Mouse (Mus musculus): ENCODE data around the gene Cyp2d22. TPM values are rescaled to one million over a fixed set of nuclear protein-coding genes. Genes with fewer than 3 reads are reported as not detected.
"Not testable (repeated sequence)": the region's sequence is repeated elsewhere in the genome, so short reads cannot be mapped to it uniquely, and the experiment has no call there.

Cyp2d22 gene
- polyA plus RNA-seq, 1 experiment: 9.9 TPM

DNA sequence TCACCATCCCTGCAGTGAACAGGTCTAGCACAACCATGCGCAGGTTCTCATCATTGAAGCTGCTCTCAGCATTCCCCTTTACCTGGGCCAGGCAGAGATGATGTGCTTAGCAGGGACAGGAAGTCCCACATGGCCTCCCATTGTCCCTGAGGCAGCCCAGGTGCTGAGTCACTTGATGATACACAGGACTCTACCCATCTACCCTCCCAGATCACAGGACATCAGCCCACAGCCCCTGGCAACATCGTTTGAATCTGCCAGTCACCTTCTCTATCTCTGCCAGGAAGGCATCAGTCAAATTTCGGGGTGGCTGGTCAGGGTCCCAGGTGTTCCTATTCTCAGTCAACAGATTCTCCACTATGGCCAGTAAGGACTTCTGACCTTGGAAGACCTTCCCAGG, 24.1 kb upstream of the Cyp2d22 start:
- no peak for TF ChIP-seq POLR2A (IDR thresholded peaks at IDR 0.05; ENCODE audit: control insufficient read depth, low read depth, low read length)
- TF ChIP-seq CTCF (IDR thresholded peaks at IDR 0.05; ENCODE audit: control insufficient read depth, insufficient read depth, insufficient replicate concordance, low read depth, low read length): no peak
- H3K27ac ChIP-seq (ENCODE audit: control insufficient read depth, insufficient read depth, low read depth, low read length): no peak overlapping the region
- no peak overlapping the region for H3K4me3 ChIP-seq (ENCODE audit: control insufficient read depth, low read depth, low read length)
- no peaks in the 10 kb centered on the region for H3K27me3 ChIP-seq (ENCODE audit: control insufficient read depth, insufficient read depth, low read length)
- H3K4me1 ChIP-seq (ENCODE audit: control insufficient read depth, insufficient read depth, low read length): no peaks in the 10 kb centered on the region
- no peaks in the 10 kb centered on the region for H3K36me3 ChIP-seq (ENCODE audit: control insufficient read depth, insufficient read depth, low read length)

DNA sequence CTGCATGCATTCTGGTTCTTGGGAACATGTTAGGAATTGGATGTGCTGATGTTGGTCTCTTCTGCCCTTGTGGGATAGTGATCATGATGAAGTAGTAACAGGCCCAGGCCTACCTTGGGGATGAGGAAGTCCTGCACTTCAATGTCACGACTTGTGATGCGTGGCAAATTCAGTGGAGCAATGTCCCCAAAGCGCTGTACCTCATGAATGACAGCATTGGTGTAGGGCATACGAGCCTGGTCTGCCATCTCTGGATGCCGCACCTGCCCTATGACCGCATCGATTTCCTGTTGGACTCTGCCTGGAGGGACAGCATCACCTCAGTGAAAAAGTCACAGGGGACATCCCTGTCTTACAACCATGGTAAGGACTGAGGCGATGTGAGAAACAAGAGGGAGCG, 23.5 kb upstream of the Cyp2d22 start:
- Histone ChIP-seq H3K4me3 (ENCODE audit: control insufficient read depth, low read depth, low read length) (no peak overlapping the region), H3K36me3 (ENCODE audit: control insufficient read depth, insufficient read depth, low read length) (no peaks in the 10 kb centered on the region), H3K4me1 (ENCODE audit: control insufficient read depth, insufficient read depth, low read length) (no peaks in the 10 kb centered on the region), H3K27ac (ENCODE audit: control insufficient read depth, insufficient read depth, low read depth, low read length) (no peak overlapping the region), H3K27me3 (ENCODE audit: control insufficient read depth, insufficient read depth, low read length) (no peaks in the 10 kb centered on the region)
- no peak for TF ChIP-seq CTCF (IDR thresholded peaks at IDR 0.05; ENCODE audit: control insufficient read depth, insufficient read depth, insufficient replicate concordance, low read depth, low read length)
- TF ChIP-seq POLR2A (IDR thresholded peaks at IDR 0.05; ENCODE audit: control insufficient read depth, low read depth, low read length): no peak

DNA sequence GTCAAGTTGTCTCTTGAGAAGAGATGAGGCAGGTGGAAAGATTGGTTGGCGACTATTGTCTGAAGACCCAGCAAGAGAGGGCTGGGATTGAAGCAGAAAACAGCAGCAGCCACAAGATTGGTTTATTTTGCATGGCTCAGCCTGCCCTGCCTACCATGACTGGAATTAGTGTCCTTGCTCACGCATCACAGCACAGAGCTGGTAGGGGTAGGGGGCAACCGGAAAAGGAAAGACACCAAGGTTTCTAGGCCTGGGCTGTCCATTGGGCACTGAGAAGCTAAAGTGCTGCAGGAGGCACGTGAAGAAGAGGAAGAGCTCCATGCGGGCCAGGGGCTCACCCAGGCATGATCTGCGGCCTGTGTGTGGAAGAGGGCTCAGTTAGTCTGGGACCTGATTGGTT, 22.7 kb upstream of the Cyp2d22 start:
- no peak overlapping the region for H3K27ac ChIP-seq (ENCODE audit: control insufficient read depth, insufficient read depth, low read depth, low read length)
- no peak for TF ChIP-seq CTCF (IDR thresholded peaks at IDR 0.05; ENCODE audit: control insufficient read depth, insufficient read depth, insufficient replicate concordance, low read depth, low read length)
- no peak for TF ChIP-seq POLR2A (IDR thresholded peaks at IDR 0.05; ENCODE audit: control insufficient read depth, low read depth, low read length)
- no peak overlapping the region for H3K4me3 ChIP-seq (ENCODE audit: control insufficient read depth, low read depth, low read length)
- no peaks in the 10 kb centered on the region for H3K4me1 ChIP-seq (ENCODE audit: control insufficient read depth, insufficient read depth, low read length)
- H3K27me3 ChIP-seq (ENCODE audit: control insufficient read depth, insufficient read depth, low read length): no peaks in the 10 kb centered on the region
- no peaks in the 10 kb centered on the region for H3K36me3 ChIP-seq (ENCODE audit: control insufficient read depth, insufficient read depth, low read length)

DNA sequence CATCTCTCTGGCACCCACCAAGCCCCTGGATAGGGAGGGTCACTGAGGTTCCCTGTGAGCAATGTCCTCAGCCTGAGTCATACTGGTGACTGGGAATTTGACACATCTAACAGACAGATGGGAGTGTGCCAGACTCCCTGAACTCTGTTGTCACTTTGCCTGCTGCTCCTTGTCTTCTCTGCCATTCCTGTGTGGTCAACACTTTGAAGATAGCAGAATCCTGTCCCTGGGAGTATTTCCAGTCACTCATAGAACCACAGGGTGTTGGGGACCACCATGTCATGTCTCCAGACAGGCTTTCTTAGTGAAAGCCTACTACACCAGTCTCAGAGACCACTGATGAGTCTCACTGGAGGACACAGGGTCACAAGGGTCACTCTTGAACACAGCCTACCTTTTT, 22.0 kb upstream of the Cyp2d22 start:
- Histone ChIP-seq H3K27me3 (ENCODE audit: control insufficient read depth, insufficient read depth, low read length) (no peaks in the 10 kb centered on the region), H3K36me3 (ENCODE audit: control insufficient read depth, insufficient read depth, low read length) (no peaks in the 10 kb centered on the region), H3K4me3 (ENCODE audit: control insufficient read depth, low read depth, low read length) (no peak overlapping the region), H3K4me1 (ENCODE audit: control insufficient read depth, insufficient read depth, low read length) (no peaks in the 10 kb centered on the region), H3K27ac (ENCODE audit: control insufficient read depth, insufficient read depth, low read depth, low read length) (no peak overlapping the region)
- TF ChIP-seq POLR2A (IDR thresholded peaks at IDR 0.05; ENCODE audit: control insufficient read depth, low read depth, low read length) (no peak), CTCF (IDR thresholded peaks at IDR 0.05; ENCODE audit: control insufficient read depth, insufficient read depth, insufficient replicate concordance, low read depth, low read length) (no peak)

DNA sequence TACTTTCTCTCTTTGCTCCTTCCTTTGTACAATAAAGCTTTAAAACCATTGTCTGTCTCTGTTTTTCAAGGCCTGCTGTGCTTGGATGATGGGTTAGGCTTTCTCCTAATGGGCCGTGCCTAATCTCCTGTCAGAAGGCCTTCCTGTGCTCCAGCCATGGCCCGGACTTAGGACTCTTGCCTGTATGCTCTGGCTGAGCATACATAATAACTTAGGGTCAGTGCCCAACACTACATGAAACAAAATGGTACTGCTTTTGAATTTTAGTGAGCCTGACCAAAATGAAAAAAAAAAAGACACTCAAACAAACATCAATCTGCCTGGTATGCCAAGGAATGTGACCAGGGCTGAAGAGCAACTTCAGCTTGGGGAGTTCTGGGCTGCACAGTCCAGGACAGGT, 21.5 kb upstream of the Cyp2d22 start:
- no peak overlapping the region for H3K27ac ChIP-seq (ENCODE audit: control insufficient read depth, insufficient read depth, low read depth, low read length)
- no peak overlapping the region for H3K4me3 ChIP-seq (ENCODE audit: control insufficient read depth, low read depth, low read length)
- no peaks in the 10 kb centered on the region for H3K27me3 ChIP-seq (ENCODE audit: control insufficient read depth, insufficient read depth, low read length)
- H3K4me1 ChIP-seq (ENCODE audit: control insufficient read depth, insufficient read depth, low read length): no peaks in the 10 kb centered on the region
- H3K36me3 ChIP-seq (ENCODE audit: control insufficient read depth, insufficient read depth, low read length): no peaks in the 10 kb centered on the region
- TF ChIP-seq CTCF (IDR thresholded peaks at IDR 0.05; ENCODE audit: control insufficient read depth, insufficient read depth, insufficient replicate concordance, low read depth, low read length): no peak

DNA sequence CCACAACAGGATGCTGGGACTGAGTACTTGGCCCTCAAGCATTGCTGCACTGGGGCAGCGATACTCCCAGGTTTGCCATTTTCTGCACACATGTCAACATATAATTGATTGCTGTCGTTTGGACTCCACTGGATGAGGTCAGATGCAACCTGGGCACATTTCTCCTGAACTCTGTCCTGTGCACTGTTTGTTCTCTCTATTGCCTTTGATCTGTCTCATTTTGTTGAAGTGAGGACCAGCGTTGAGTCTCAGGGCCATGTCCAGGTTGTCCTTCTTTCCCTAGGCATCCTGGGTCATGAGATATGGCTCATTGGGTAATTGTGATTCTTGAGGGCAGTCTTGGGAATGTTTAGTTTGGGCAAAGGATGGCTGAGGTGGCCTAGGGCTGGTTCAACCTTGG, 15.9 kb upstream of the Cyp2d22 start:
- H3K27me3 ChIP-seq (ENCODE audit: control insufficient read depth, insufficient read depth, low read length); H3K36me3 ChIP-seq (ENCODE audit: control insufficient read depth, insufficient read depth, low read length); H3K4me1 ChIP-seq (ENCODE audit: control insufficient read depth, insufficient read depth, low read length); H3K4me3 ChIP-seq (ENCODE audit: control insufficient read depth, low read depth, low read length); H3K27ac ChIP-seq (ENCODE audit: control insufficient read depth, insufficient read depth, low read depth, low read length): not testable (repeated sequence)

DNA sequence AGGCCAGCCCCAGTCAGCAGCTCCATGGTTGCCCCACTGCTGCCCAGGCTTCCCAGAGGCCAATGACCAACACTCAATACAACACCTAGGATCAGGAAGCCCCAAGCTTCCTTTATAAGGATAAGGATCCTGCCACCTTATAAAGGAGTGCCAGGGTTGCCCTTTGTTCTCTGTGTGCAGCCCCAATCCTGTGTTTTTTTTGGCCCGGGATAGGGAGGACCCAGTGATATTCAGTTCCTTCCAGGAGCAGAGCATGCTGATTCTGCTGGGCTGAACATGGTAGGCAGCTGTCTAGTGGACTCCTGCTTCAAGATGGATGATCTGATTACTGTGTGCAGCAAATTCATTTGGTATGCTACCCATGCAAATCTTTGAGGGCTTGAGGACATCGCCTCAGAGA, 13.9 kb upstream of the Cyp2d22 start, which contains the start of gene Cyp2d11:
Cyp2d11 (minus strand) TSS at position 101 of the 400 bp plus-strand sequence.
- H3K36me3 ChIP-seq (ENCODE audit: control insufficient read depth, insufficient read depth, low read length); H3K4me1 ChIP-seq (ENCODE audit: control insufficient read depth, insufficient read depth, low read length); H3K4me3 ChIP-seq (ENCODE audit: control insufficient read depth, low read depth, low read length); H3K27ac ChIP-seq (ENCODE audit: control insufficient read depth, insufficient read depth, low read depth, low read length); H3K27me3 ChIP-seq (ENCODE audit: control insufficient read depth, insufficient read depth, low read length): not testable (repeated sequence)

DNA sequence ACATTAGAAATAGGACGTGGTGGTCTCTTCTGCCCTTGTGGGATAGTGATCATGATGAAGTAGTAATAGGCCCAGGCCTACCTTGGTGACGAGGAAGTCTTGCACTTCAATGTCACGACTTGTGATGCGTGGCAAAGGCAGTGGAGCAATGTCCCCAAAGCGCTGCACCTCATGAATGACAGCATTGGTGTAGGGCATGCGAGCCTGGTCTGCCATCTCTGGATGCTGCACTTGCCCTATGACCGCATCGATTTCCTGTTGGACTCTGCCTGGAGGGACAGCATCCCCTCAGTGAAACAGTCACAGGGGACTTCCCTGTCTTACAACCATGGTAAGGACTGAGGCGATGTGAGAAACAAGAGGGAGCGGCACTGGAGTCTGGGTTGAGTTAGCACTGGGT, 9.9 kb upstream of the Cyp2d22 start:
- not testable (repeated sequence) for H3K4me1 ChIP-seq (ENCODE audit: control insufficient read depth, insufficient read depth, low read length); H3K36me3 ChIP-seq (ENCODE audit: control insufficient read depth, insufficient read depth, low read length); H3K27me3 ChIP-seq (ENCODE audit: control insufficient read depth, insufficient read depth, low read length); H3K4me3 ChIP-seq (ENCODE audit: control insufficient read depth, low read depth, low read length); H3K27ac ChIP-seq (ENCODE audit: control insufficient read depth, insufficient read depth, low read depth, low read length)
